Mouse (Mus musculus) stomach, embryonic 15.5 days (tissue): ENCODE measurements around the gene Lpcat1. TPM values are rescaled to one million over a fixed set of nuclear protein-coding genes. Genes with fewer than 3 reads are reported as not detected.

Source experiments
- ATAC-seq: fragments of 200-750 bp; cut with Nextera tagmentation; 2 replicates; pipeline ENCODE4 v1.8.0; 2017; ENCODE audit warnings: low read depth, moderate number of reproducible peaks, moderate TSS enrichment; ENCODE audit not compliant: insufficient read depth, low FRiP score
- H3K27ac ChIP-seq: fragments of 300-500 bp; sonication (generic); 2 replicates; pipeline ENCODE4 v1.5.1; 2015; ENCODE audit warnings: mild to moderate bottlenecking, inconsistent platforms
- H3K27me3 ChIP-seq: fragments of 300-500 bp; sonication (generic); replicated peaks from 2 replicates; pipeline ENCODE4 v1.6.1; 2015; ENCODE audit warnings: inconsistent platforms
- H3K36me3 ChIP-seq: fragments of 300-500 bp; sonication (generic); 2 replicates; pipeline ENCODE4 v1.6.1; 2015; ENCODE audit warnings: inconsistent platforms
- H3K4me1 ChIP-seq: fragments of 300-500 bp; sonication (generic); 2 replicates; pipeline ENCODE4 v1.6.1; 2015; ENCODE audit warnings: inconsistent platforms
- H3K4me2 ChIP-seq: fragments of 300-500 bp; sonication (generic); 2 replicates; pipeline ENCODE4 v1.6.1; 2015; ENCODE audit warnings: mild to moderate bottlenecking, inconsistent platforms
- H3K4me3 ChIP-seq: fragments of 300-500 bp; sonication (generic); replicated peaks from 2 replicates; pipeline ENCODE4 v1.5.1; 2015; ENCODE audit warnings: inconsistent platforms
- H3K9ac ChIP-seq: fragments of 300-500 bp; sonication (generic); 2 replicates; pipeline ENCODE4 v1.6.1; 2015; ENCODE audit warnings: inconsistent platforms
- H3K9me3 ChIP-seq: fragments of 300-500 bp; sonication (generic); 2 replicates; pipeline ENCODE4 v1.6.1; 2016; ENCODE audit warnings: inconsistent platforms
- WGBS: fragments of 180-500 bp; shearing (Covaris S2); methylation state at CpG from one replicate; pipeline ENCODE4 v1.1.7; 2015; 5-methylcytosine and 5-hydroxymethylcytosine counted together
- polyA plus RNA-seq: library from polyadenylated mRNA; unstranded; fragments of >200 nt; fragmentation: Nextera tagmentation; extraction: Ambion mirVana; gene quantifications from 2 replicates; pipeline ENCODE4 v1.2.1, GENCODE M21; 2015

Lpcat1 gene
- polyA plus RNA-seq, 1 experiment from 2014 or later, result 33.6 TPM

GRCm38 (mm10) chr13:73509869-73510268, 42.9 kb downstream of the Lpcat1 start:
- H3K27ac ChIP-seq, result no peak overlapping the region
- H3K9ac ChIP-seq, result no peak overlapping the region
- no peak overlapping the region for H3K4me2 ChIP-seq
- no peaks in the 10 kb centered on the region for H3K4me1 ChIP-seq
- H3K27me3 ChIP-seq, result no peaks in the 10 kb centered on the region
- WGBS, result 78% methylated on average over 6 of the region's 6 CpGs
- no peaks in the 10 kb centered on the region for H3K9me3 ChIP-seq
- peaks cover 31% of the 10 kb centered on the region for H3K36me3 ChIP-seq
- no peak overlapping the region for H3K4me3 ChIP-seq
- ATAC-seq, result no peak

DNA sequence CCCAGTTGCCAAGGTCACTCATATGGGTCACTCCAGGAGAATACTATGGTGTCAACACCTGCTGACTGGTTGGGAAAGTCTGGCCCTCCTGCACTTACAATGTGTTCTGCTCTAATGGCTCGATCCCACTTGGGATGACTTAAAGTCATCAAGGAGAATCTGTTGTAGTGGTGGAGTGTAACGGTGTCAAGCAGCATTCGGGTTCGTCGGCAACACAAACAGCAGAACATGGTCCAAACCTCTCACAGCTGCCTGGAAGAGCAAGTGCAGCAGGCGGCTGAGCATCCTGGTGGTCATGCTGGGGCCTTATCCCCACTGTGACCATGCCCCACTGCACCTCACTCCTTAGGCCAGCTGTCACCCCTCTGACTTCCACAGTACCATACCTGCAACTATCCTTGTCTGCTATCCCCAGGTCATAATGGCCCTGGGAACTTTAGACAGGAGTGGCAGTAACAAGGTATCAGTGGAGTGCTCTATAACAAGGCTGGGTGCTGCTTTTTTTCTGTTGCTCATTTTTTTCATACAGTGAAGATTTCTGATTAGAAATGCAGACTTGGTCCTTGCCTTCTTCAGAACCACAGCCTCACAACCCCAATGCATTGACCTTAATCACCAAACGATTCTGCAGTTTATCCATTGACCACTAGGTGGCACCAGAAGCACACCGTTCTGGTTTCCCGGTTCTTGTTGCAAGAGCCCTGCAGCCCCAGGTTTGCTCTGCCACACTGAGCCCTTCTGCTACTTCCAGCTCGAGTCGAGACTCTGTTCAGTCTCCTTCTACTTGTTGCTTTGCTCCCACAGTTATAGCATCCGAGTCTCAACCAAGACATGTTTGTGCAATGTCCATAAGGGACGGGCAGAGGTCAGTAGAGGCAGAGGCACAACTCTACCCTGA, 46.0 kb downstream of the Lpcat1 start:
- H3K36me3 ChIP-seq, result peaks cover 39% of the 10 kb centered on the region
- H3K4me1 ChIP-seq, result no peaks in the 10 kb centered on the region
- no peaks in the 10 kb centered on the region for H3K27me3 ChIP-seq
- no peak for ATAC-seq
- WGBS, result 58% methylated on average over 13 of the region's 13 CpGs
- H3K9ac ChIP-seq, result no peak overlapping the region
- no peak overlapping the region for H3K27ac ChIP-seq
- no peaks in the 10 kb centered on the region for H3K9me3 ChIP-seq
- no peak overlapping the region for H3K4me3 ChIP-seq
- no peak overlapping the region for H3K4me2 ChIP-seq

DNA sequence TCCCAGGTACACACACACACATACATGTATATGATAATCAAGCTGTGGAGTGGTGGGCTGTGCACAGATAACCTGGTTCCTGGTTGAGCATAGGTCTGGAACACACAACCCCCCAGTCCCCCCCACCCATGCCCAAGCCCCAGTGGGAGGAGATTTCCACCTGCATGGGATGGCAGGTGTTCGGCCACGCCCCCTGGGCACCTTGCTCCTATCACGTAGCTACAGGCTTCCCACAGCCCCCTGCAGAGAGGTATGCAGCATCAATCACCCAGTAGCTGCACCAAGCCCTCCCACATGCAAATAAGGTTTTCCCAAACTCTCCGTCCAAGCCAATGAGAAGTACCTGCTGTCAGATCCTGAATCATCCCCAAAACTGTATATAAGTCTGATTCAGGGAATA, 49.9 kb downstream of the Lpcat1 start:
- Histone ChIP-seq H3K9ac (no peak overlapping the region), H3K36me3 (peaks cover 23% of the 10 kb centered on the region), H3K27me3 (no peaks in the 10 kb centered on the region), H3K9me3 (no peaks in the 10 kb centered on the region), H3K27ac (no peak overlapping the region), H3K4me3 (no peak overlapping the region), H3K4me1 (no peaks in the 10 kb centered on the region), H3K4me2 (no peak overlapping the region)
- 72% methylated on average over 4 of the region's 4 CpGs for WGBS
- no peak for ATAC-seq

DNA sequence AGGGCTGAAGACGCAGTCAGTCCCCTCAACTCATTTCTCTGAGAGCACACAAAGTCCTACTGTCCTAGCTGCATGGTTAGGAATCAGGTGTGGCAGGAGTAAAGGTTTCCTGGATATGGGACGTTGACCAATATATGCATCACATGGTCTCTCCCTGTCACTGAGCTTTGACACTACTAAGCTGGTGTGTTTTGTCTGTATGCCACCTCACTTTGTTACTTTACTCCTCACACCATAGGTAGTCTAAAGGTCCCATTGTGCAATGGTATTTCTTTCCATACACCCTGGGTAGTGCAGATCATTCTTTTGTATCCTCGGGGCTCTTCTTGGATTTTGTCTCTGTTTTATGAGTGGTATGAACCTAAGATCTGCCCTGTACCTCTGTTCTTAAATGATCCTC, 66.7 kb downstream of the Lpcat1 start:
- 81% methylated on average over 3 of the region's 3 CpGs for WGBS
- Histone ChIP-seq H3K4me1 (0 out of 2 replicates have a peak, but pooled peaks cover 6% of the 10 kb centered on the region), H3K27ac (no peak overlapping the region), H3K36me3 (no peaks in the 10 kb centered on the region), H3K4me2 (no peak overlapping the region), H3K4me3 (no peak overlapping the region), H3K27me3 (peaks cover 32% of the 10 kb centered on the region), H3K9me3 (no peaks in the 10 kb centered on the region), H3K9ac (no peak overlapping the region)
- ATAC-seq, result no peak

DNA sequence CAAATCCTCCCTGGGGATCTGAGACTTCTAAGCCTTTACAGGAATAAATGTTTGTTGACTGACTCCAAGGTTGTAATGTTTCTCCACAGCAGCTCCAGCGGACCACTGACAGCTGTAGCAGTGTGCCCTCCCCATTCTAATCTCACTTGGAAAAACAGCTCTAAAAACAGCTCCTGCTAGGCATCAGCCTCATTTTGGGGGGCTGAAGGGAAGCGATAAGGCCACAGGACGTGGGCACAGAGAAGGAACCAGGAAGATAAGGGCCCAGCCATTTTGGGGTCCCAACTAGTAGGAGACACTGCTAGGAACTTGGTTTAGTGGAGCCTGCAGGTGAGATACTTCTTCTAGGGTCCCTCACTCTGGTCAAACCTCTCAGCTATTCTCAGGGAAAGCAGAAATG, 68.3 kb downstream of the Lpcat1 start:
- 46% methylated on average over 3 of the region's 3 CpGs for WGBS
- 0 out of 2 replicates have a peak, but pooled peaks cover 6% of the 10 kb centered on the region for H3K4me1 ChIP-seq
- no peak overlapping the region for H3K27ac ChIP-seq
- no peak overlapping the region for H3K4me2 ChIP-seq
- peaks cover 32% of the 10 kb centered on the region for H3K27me3 ChIP-seq
- H3K36me3 ChIP-seq, result no peaks in the 10 kb centered on the region
- H3K9me3 ChIP-seq, result no peaks in the 10 kb centered on the region
- no peak overlapping the region for H3K9ac ChIP-seq
- no peak for ATAC-seq
- H3K4me3 ChIP-seq, result no peak overlapping the region

- Histone ChIP-seq H3K27me3 (peaks cover 32% of the 10 kb centered on the region), H3K9me3 (no peaks in the 10 kb centered on the region), H3K27ac (no peak within 1 kb of the TSS), H3K4me1 (0 out of 2 replicates have a peak, but pooled peaks cover 6% of the 10 kb centered on the region), H3K9ac (no peak within 1 kb of the TSS; the same call in 1 of the 2 replicates), H3K36me3 (no peaks in the 10 kb centered on the region), H3K4me2 (peak within 1 kb of the TSS; percentile 85), H3K4me3 (peak within 1 kb of the TSS; percentile 44)
- under 1% methylated on average over 26 of the region's 26 CpGs for WGBS
- ATAC-seq, result peak; percentile 94
These were observed 69.4 kb downstream of the Lpcat1 start, which contains the start of gene Slc6a3 for GRCm38 (mm10) chr13:73536403-73536821. Slc6a3 (plus strand) TSS chr13:73536747.

- H3K4me2 ChIP-seq, result peak overlapping the region; percentile 85
- H3K4me1 ChIP-seq, result 0 out of 2 replicates have a peak, but pooled peaks cover 6% of the 10 kb centered on the region
- H3K36me3 ChIP-seq, result no peaks in the 10 kb centered on the region
- peaks cover 32% of the 10 kb centered on the region for H3K27me3 ChIP-seq
- no peak for ATAC-seq
- 17% methylated on average over 13 of the region's 13 CpGs for WGBS
- H3K9ac ChIP-seq, result no peak overlapping the region; the same call in 1 of the 2 replicates
- no peaks in the 10 kb centered on the region for H3K9me3 ChIP-seq
- peak overlapping the region; percentile 44 for H3K4me3 ChIP-seq
- H3K27ac ChIP-seq, result no peak overlapping the region
These were observed 69.8 kb downstream of the Lpcat1 start for GRCm38 (mm10) chr13:73536824-73537223.

GRCm38 (mm10) chr13:73564201-73564600, 97.2 kb downstream of the Lpcat1 start:
- Histone ChIP-seq H3K36me3 (no peaks in the 10 kb centered on the region), H3K27me3 (no peaks in the 10 kb centered on the region), H3K4me2 (no peak overlapping the region), H3K4me3 (no peak overlapping the region), H3K27ac (no peak overlapping the region), H3K9me3 (no peaks in the 10 kb centered on the region), H3K4me1 (no peaks in the 10 kb centered on the region), H3K9ac (no peak overlapping the region)
- no peak for ATAC-seq
- 82% methylated on average over 5 of the region's 5 CpGs for WGBS

Other genes starting within 250 kb of the Lpcat1 start
- 0.12 and 0.19 TPM in 2 replicates for gene Irx4, start 206.7 kb upstream of the Lpcat1 start, polyA plus RNA-seq
- gene Mrpl36, start 138.7 kb upstream of the Lpcat1 start, polyA plus RNA-seq, result 137 TPM in 2 replicates
- 402 and 412 TPM in 2 replicates for gene Ndufs6, start 138.7 kb upstream of the Lpcat1 start, polyA plus RNA-seq
- gene Slc6a3, start 69.5 kb downstream of the Lpcat1 start, polyA plus RNA-seq, result 0.08 and 0.12 TPM in 2 replicates
- 148 and 151 TPM in 2 replicates for gene Clptm1l, start 136.8 kb downstream of the Lpcat1 start, polyA plus RNA-seq
- gene Tert, start 159.7 kb downstream of the Lpcat1 start, polyA plus RNA-seq, result 3.7 and 6.6 TPM in 2 replicates
- gene Slc6a18, start 210.8 kb downstream of the Lpcat1 start, polyA plus RNA-seq, result not detected in 2 replicates
- gene Slc6a19, start 237.7 kb downstream of the Lpcat1 start, polyA plus RNA-seq, result 1.7 and 1.9 TPM in 2 replicates